In genomic region chr7:101538141-101538933, GRCm38 (mm10) we compare ENCODE assay signal across 10 mouse cellular contexts. TPM values are rescaled to one million over a fixed set of nuclear protein-coding genes. Genes with fewer than 3 reads are reported as not detected.
DNase-seq lines count a peak whose midpoint lies in the region; ATAC-seq and TF ChIP-seq lines count a peak whose summit lies in the region.
"Had no signal": no experiment of that assay in that cellular context is flagged by ENCODE, and none has a peak within 500 bp of the region (broad histone marks: within the 10 kb centered on the region; RNA-seq: fewer than 3 reads in every experiment).

No protein-coding gene starts in this region.

- H3K4me3 ChIP-seq in G1E (ENCODE audit: low read depth, low read length), result no peak overlapping the region
- peak overlapping the region; percentile 9 for H3K4me3 ChIP-seq in bone marrow, adult 2 months (replicated peaks; ENCODE audit: control insufficient read depth, low read depth, low read length)
- no peak overlapping the region for H3K4me3 ChIP-seq in lung, embryonic 14.5 days (ENCODE audit: low read depth, low read length)
- H3K4me3 ChIP-seq: erythroblast, embryonic 14.5 days; liver, embryonic 15.5 days had no signal

- H3K9me3 ChIP-seq in G1E (replicated peaks), result no peaks in the 10 kb centered on the region
- H3K9me3 ChIP-seq in lung, embryonic 14.5 days (ENCODE audit: low read depth, low read length), result no peaks in the 10 kb centered on the region
- H3K9me3 ChIP-seq: liver, embryonic 15.5 days had no signal

- no peaks in the 10 kb centered on the region for H3K4me1 ChIP-seq in G1E (ENCODE audit: insufficient read depth, low read depth, low read length)
- no peaks in the 10 kb centered on the region; the same call in 1 of the 2 replicates for H3K4me1 ChIP-seq in bone marrow, adult 2 months (ENCODE audit: control insufficient read depth, insufficient read depth, low read length)
- no peaks in the 10 kb centered on the region for H3K4me1 ChIP-seq in lung, embryonic 14.5 days (ENCODE audit: insufficient read depth)
- H3K4me1 ChIP-seq: liver, embryonic 15.5 days had no signal

- no peaks in the 10 kb centered on the region for H3K36me3 ChIP-seq in G1E (replicated peaks)
- H3K36me3 ChIP-seq in lung, embryonic 14.5 days (ENCODE audit: insufficient read depth), result no peaks in the 10 kb centered on the region
- H3K36me3 ChIP-seq: liver, embryonic 15.5 days had no signal

- no peak overlapping the region for H3K9ac ChIP-seq in lung, embryonic 14.5 days
- H3K9ac ChIP-seq: liver, embryonic 15.5 days had no signal

- 0 out of 2 replicates have a peak, but pooled peaks have one; percentile 18 for TF ChIP-seq CTCF in G1E (IDR thresholded peaks at IDR 0.05; ENCODE audit: low read depth, low read length)
- TF ChIP-seq CTCF in bone marrow, adult 2 months (IDR thresholded peaks at IDR 0.05; ENCODE audit: control insufficient read depth, insufficient read depth, low read length), result no peak
- TF ChIP-seq CTCF in lung, embryonic 14.5 days (IDR thresholded peaks at IDR 0.05; ENCODE audit: low read depth), result peak; percentile 63

- WGBS in bone marrow, adult 2 months, result 19% methylated on average over 14 of the region's 14 CpGs
- 26% methylated on average over 14 of the region's 14 CpGs for WGBS in lung, embryonic 14.5 days

- H3K27ac ChIP-seq in bone marrow, adult 2 months (ENCODE audit: control insufficient read depth, insufficient read depth, low read depth, low read length, poor library complexity), result no peak overlapping the region
- H3K27ac ChIP-seq in lung, embryonic 14.5 days (ENCODE audit: low read depth), result no peak overlapping the region
- H3K27ac ChIP-seq: liver, embryonic 15.5 days had no signal

- ATAC-seq in G1E (ENCODE audit: extremely low read depth, insufficient number of reproducible peaks, low FRiP score, poor library complexity, severe bottlenecking), result no peak
- no peak for ATAC-seq in lung, embryonic 14.5 days (ENCODE audit: insufficient read depth)

- DNase-seq in layer of hippocampus, adult 18-20 months (ENCODE audit: low spot score in 2 of 2), result peak; percentile 57 to 79
- no peak for DNase-seq in layer of hippocampus, adult 9-11 months
- peak; percentile 8 for DNase-seq in G1E (ENCODE audit: low spot score)
- DNase-seq in heart, adult 9 months (ENCODE audit: low spot score in 2 of 2), result peak; percentile 22 to 23
- DNase-seq in lung, embryonic 14.5 days, result peak; percentile 75
- DNase-seq in skeletal muscle tissue, adult 2 months (ENCODE audit: low read depth, low spot score), result peak; percentile 22
- no peak for DNase-seq in yolk sac, embryonic 10.5 days (ENCODE audit: low spot score)

- H3K27me3 ChIP-seq in G1E (ENCODE audit: insufficient read depth, low read length), result peaks cover 9% of the 10 kb centered on the region
- H3K27me3 ChIP-seq in lung, embryonic 14.5 days (ENCODE audit: insufficient read depth, low read length), result no peaks in the 10 kb centered on the region
- H3K27me3 ChIP-seq: liver, embryonic 15.5 days had no signal

- no peak for TF ChIP-seq POLR2A in bone marrow, adult 2 months (IDR thresholded peaks at IDR 0.05; ENCODE audit: borderline replicate concordance, control insufficient read depth, low read depth, low read length)

- no peak overlapping the region for H3K4me2 ChIP-seq in lung, embryonic 14.5 days
- H3K4me2 ChIP-seq: liver, embryonic 15.5 days had no signal

RNA-seq across cellular contexts. Expression of gene Art2b, which starts 47.1 kb away (rescaled TPM):
- not detected for total RNA-seq in layer of hippocampus, adult 18-20 months (2021)
- total RNA-seq in G1E (2014; fragmentation: Nextera tagmentation), result not detected in 2 replicates
- total RNA-seq in G1E (2017), result 0.12 TPM in 1 of 2 replicates, not detected in the other
- polyA plus RNA-seq in G1E (2012), result not detected in 2 replicates
- 0.99 TPM in 1 of 2 replicates, not detected in the other for polyA plus RNA-seq in bone marrow, adult 2 months (2011; ENCODE audit: insufficient read depth, insufficient read length, low replicate concordance, missing spikeins)
- polyA plus RNA-seq in lung, embryonic 14.5 days (2014; fragmentation: Nextera tagmentation; extraction: Ambion mirVana), result not detected in 2 replicates
- polyA plus RNA-seq: erythroblast, embryonic 14.5 days; liver, embryonic 15.5 days had no signal

Comparison
In these comparisons a context has a peak if more than half of its experiments do, and no peak if none do; other contexts are left out.
1. DNase-seq: peak in layer of hippocampus, adult 18-20 months (2 of 2), G1E (single experiment), heart, adult 9 months (2 of 2), lung, embryonic 14.5 days (single experiment) and skeletal muscle tissue, adult 2 months (single experiment); none in layer of hippocampus, adult 9-11 months (single experiment) and yolk sac, embryonic 10.5 days (single experiment).